Mouse (Mus musculus) lung, embryonic 15.5 days (tissue): ENCODE data around the gene Zcchc24. TPM values are rescaled to one million over a fixed set of nuclear protein-coding genes. Genes with fewer than 3 reads are reported as not detected.
A peak's percentile ranks its signal among the peaks of the same experiment; 100 is the strongest.

Experiments
- ATAC-seq: fragments of 200-750 bp; cut with Nextera tagmentation; 2 replicates; pipeline ENCODE4 v1.8.0; 2017; ENCODE audit warnings: moderate number of reproducible peaks, borderline replicate concordance; ENCODE audit not compliant: low FRiP score, low TSS enrichment; ENCODE audit errors: extremely low read depth
- H3K27ac ChIP-seq: fragments of 300-500 bp; sonication (generic); 2 replicates; pipeline ENCODE4 v1.5.1; 2015; ENCODE audit warnings: moderate library complexity, mild to moderate bottlenecking, inconsistent platforms
- H3K27me3 ChIP-seq: fragments of 300-500 bp; sonication (generic); 2 replicates; pipeline ENCODE4 v1.6.1; 2015; ENCODE audit warnings: inconsistent platforms
- H3K36me3 ChIP-seq: fragments of 300-500 bp; sonication (generic); 2 replicates; pipeline ENCODE4 v1.6.1; 2015; ENCODE audit warnings: inconsistent platforms
- H3K4me1 ChIP-seq: fragments of 300-500 bp; sonication (generic); 2 replicates; pipeline ENCODE4 v1.6.1; 2015; ENCODE audit warnings: inconsistent platforms
- H3K4me2 ChIP-seq: fragments of 300-500 bp; sonication (generic); 2 replicates; pipeline ENCODE4 v1.6.1; 2015; ENCODE audit warnings: inconsistent platforms, mild to moderate bottlenecking, moderate library complexity
- H3K4me3 ChIP-seq: fragments of 300-500 bp; sonication (generic); 2 replicates; pipeline ENCODE4 v1.5.1; 2015; ENCODE audit warnings: mild to moderate bottlenecking, inconsistent platforms
- H3K9ac ChIP-seq: fragments of 300-500 bp; sonication (generic); 2 replicates; pipeline ENCODE4 v1.6.1; 2015; ENCODE audit warnings: inconsistent platforms
- H3K9me3 ChIP-seq: fragments of 300-500 bp; sonication (generic); 2 replicates; pipeline ENCODE4 v1.6.1; 2016; ENCODE audit warnings: inconsistent platforms
- WGBS: fragments of 180-500 bp; shearing (Covaris S2); methylation state at CpG from one replicate; pipeline ENCODE4 v1.1.7; 2015; 5-methylcytosine and 5-hydroxymethylcytosine counted together
- polyA plus RNA-seq: library from polyadenylated mRNA; unstranded; fragments of >200 nt; fragmentation: Nextera tagmentation; extraction: Ambion mirVana; gene quantifications from 2 replicates; pipeline ENCODE4 v1.2.1, GENCODE M21; 2015

The Zcchc24 gene
- polyA plus RNA-seq, 1 experiment from 2014 or later: 22.4 TPM

DNA sequence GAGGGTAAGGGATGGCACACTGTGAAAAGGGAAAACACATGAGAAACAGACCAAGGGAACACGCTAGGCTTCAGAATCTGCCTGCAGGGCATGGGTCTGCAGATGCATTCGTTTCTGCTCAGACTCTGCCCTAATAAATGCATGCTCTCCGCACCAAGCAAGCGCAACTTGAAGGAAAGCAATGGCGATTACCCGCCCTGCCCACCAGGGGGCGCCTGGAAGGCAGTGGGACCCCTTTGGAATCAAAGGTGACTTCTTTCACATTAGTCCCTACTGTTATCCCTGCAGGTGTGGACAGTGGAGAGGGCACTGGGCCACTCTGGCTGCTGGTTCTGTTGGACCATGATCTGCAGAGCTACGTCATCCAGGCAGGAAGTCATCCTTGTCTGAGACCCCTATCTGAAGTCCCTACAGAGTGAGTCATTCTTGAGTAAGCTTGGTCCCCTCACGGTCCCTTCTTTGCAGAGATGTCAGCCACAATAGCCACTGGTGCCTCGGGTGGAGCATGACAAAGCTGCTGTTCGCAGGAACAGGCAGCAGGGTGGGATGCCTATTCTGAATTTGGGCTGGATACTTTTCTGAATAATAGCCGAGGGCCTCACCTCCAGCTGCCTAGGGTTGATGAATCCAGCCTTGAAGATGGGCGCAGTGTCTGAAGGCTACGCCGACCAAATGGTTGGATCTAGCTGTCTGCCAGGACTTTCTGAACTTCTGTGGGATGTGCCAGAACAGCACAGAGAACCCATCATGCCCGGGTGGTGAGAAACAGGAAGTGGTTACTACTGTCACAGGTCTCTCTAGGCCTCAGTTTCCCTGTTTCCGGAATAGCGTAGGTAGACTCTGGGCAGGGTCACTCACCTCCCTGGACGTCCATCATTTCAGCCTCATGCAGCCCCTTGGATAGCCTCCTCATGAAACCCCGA lies 42.4 kb downstream of the Zcchc24 start:
- Histone ChIP-seq H3K4me1 (peaks cover 33% of the 10 kb centered on the region), H3K27me3 (no peaks in the 10 kb centered on the region), H3K9ac (no peak overlapping the region), H3K27ac (0 out of 2 replicates have a peak overlapping the region, but pooled peaks have one; percentile 68), H3K36me3 (no peaks in the 10 kb centered on the region), H3K4me3 (no peak overlapping the region), H3K9me3 (no peaks in the 10 kb centered on the region), H3K4me2 (no peak overlapping the region)
- WGBS: 57% methylated on average over 20 of the region's 20 CpGs
- no peak for ATAC-seq

DNA sequence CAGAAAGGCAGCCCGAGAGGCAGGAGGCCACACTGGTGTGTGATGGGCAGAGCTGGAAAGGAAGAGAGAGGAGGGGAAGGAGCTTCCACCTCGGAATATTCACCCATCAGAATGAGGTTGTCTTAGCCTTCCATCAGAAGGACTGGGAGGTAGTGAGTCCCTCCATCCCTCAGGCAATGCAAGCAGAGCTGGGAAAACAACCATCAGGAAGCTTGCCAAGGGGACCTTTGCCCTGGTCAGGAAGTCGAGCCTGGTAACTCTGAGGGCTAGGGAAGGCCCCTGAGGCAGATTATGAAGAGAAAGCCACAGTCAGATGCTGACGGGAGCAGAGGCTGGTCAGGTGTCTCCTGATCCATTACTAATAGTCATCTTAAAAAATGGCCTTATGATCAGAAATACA lies 43.1 kb downstream of the Zcchc24 start:
- H3K4me3 ChIP-seq: no peak overlapping the region
- H3K27me3 ChIP-seq: no peaks in the 10 kb centered on the region
- H3K9ac ChIP-seq: no peak overlapping the region
- peak overlapping the region; percentile 68 for H3K27ac ChIP-seq
- H3K4me2 ChIP-seq: no peak overlapping the region
- no peaks in the 10 kb centered on the region for H3K9me3 ChIP-seq
- H3K4me1 ChIP-seq: peaks cover 33% of the 10 kb centered on the region
- H3K36me3 ChIP-seq: no peaks in the 10 kb centered on the region
- 30% methylated on average over 4 of the region's 4 CpGs for WGBS
- peak; percentile 25; the same call in 1 of the 2 replicates for ATAC-seq

DNA sequence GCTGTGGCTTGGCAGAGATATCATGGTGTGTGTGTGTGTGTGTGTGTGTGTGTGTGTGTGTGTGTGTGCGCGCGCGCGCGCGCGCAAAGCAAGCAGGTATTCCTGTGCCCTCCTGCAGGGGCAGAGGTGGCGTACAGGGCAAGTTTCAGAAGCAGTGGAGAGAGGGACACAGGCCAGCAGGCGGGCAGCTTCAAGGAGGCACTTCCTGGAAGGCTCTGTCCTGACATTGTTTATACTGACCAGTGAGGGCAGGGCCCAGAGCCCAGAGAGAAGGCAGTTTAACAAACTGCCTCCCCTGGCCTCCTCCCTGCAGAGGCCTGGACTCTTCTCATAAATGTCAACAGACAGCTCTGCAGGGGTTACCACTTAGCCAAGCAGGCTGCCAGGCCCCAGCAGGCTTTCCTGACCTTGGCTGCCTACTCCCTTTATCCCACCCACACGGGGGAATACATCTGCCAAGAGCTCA lies 43.8 kb downstream of the Zcchc24 start:
- peak overlapping the region; percentile 68 for H3K27ac ChIP-seq
- no peaks in the 10 kb centered on the region for H3K9me3 ChIP-seq
- H3K27me3 ChIP-seq: no peaks in the 10 kb centered on the region
- no peak overlapping the region for H3K4me3 ChIP-seq
- ATAC-seq: peak; percentile 90
- no peak overlapping the region for H3K4me2 ChIP-seq
- H3K4me1 ChIP-seq: peaks cover 33% of the 10 kb centered on the region
- no peak overlapping the region; the same call in 1 of the 2 replicates for H3K9ac ChIP-seq
- WGBS: 38% methylated on average over 11 of the region's 11 CpGs
- no peaks in the 10 kb centered on the region for H3K36me3 ChIP-seq

DNA sequence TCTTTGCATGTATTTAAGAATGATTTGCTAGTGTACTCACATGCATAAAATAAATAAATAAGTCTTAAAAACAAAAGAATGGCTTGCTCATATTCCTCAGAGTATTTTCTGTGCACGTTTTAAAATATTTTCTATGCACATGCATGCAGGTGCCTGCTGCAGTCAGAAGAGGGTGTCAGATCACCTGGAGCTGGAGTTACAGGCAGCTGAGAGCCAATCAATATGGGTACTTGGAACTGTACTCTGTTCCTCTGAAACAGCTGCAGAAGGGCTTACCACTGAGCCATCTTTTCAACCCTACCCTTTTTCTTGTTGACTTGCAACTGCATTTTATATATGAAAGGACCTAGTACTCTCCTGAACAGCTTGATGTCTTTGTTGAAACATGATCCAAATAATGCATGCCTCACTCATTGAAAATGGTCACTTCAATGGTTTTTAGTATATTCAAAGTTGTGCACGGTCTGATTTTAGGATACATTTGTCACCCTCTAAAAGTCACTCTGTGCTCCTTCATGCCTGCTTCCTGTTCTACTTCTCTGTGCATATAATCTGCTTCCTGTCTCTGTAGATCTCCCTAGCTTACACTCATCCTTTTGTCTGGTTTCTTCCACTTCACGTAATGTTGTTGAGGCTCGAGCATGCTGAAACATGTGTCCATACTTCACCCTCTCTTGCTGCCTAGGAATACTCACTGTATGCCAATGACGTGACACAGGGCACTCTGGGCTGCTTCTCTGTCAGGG lies 47.7 kb downstream of the Zcchc24 start:
- Histone ChIP-seq H3K4me2 (no peak overlapping the region), H3K27me3 (no peaks in the 10 kb centered on the region), H3K9me3 (no peaks in the 10 kb centered on the region), H3K27ac (no peak overlapping the region), H3K9ac (no peak overlapping the region), H3K36me3 (no peaks in the 10 kb centered on the region), H3K4me1 (peaks cover 52% of the 10 kb centered on the region), H3K4me3 (no peak overlapping the region)
- 73% methylated on average over 5 of the region's 5 CpGs for WGBS
- no peak for ATAC-seq

DNA sequence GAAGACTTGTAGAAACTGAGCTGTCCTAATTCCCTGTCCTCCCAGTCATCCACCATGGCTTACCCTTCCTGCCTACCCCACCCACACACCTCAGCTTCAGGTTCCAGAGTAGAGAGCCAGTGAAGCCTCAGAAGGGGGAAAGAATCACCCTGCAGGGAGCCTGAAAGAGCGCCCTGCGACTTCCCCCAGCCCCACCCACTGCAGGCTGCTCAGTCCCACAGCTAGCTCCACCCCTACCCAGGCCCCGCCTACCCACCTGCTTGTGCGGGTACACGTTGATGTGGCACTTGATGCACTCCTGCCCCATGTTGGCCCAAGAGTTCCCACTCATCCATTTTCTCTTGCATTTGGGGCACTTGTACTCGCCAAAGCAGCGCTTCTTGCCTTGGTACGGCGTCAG lies 49.5 kb downstream of the Zcchc24 start:
- H3K4me1 ChIP-seq: peaks cover 34% of the 10 kb centered on the region
- peaks cover 5% of the 10 kb centered on the region; the same call in 1 of the 2 replicates for H3K36me3 ChIP-seq
- no peak overlapping the region for H3K9ac ChIP-seq
- 59% methylated on average over 9 of the region's 9 CpGs for WGBS
- no peaks in the 10 kb centered on the region for H3K9me3 ChIP-seq
- H3K27ac ChIP-seq: peak overlapping the region; percentile 81
- H3K4me3 ChIP-seq: no peak overlapping the region
- no peak for ATAC-seq
- no peaks in the 10 kb centered on the region for H3K27me3 ChIP-seq
- no peak overlapping the region for H3K4me2 ChIP-seq

DNA sequence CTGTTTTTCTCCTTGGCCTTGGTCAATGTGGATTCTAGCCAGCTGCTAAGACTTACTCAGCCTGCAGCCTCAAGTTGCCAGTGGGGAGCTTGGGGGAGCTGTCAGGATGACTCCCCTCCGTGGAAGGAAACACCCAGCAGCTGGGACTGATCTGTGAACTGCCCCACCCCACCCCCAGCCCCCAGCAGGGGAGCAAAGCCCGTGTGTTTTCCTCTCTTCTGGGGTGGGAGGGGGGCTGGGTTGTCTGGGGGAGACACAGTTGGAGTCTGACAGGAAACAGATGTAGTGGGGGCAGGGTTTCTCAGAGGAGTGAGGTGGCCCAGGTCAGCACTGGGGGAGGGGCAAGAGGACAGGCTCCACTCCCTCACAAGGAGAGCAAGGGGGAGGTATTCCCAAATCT lies 50.4 kb downstream of the Zcchc24 start:
- Histone ChIP-seq H3K4me3 (no peak overlapping the region), H3K36me3 (peaks cover 5% of the 10 kb centered on the region; the same call in 1 of the 2 replicates), H3K9me3 (no peaks in the 10 kb centered on the region), H3K4me2 (no peak overlapping the region), H3K27ac (peak overlapping the region; percentile 81), H3K27me3 (no peaks in the 10 kb centered on the region), H3K4me1 (peaks cover 30% of the 10 kb centered on the region), H3K9ac (no peak overlapping the region)
- peak; percentile 86 for ATAC-seq
- WGBS: 5% methylated on average over 2 of the region's 2 CpGs

DNA sequence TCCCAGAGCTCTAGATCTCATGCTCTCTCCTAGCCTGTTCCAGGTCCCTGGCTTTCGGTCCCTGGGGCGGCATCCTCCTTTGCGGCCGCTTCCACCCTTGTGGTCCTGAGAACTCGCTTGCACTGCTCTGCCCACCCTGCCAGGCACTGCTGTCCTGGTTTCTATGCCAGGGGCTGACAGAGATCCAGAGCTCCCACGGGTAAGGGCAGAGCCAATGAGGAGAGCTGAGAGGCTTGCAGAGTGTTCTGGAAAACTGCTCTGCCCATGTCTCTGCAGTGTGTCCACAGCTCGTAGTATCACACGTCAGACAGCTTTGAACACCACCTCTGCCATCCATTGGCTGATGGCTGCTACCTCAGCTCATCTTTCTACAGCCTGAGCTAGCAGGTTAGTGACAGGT lies 51.1 kb downstream of the Zcchc24 start:
- Histone ChIP-seq H3K27ac (peak overlapping the region; percentile 81; the same call in 1 of the 2 replicates), H3K4me1 (peaks cover 30% of the 10 kb centered on the region), H3K36me3 (peaks cover 5% of the 10 kb centered on the region; the same call in 1 of the 2 replicates), H3K27me3 (no peaks in the 10 kb centered on the region), H3K4me3 (no peak overlapping the region), H3K4me2 (no peak overlapping the region), H3K9ac (no peak overlapping the region), H3K9me3 (no peaks in the 10 kb centered on the region)
- no peak for ATAC-seq
- 82% methylated on average over 8 of the region's 8 CpGs for WGBS

DNA sequence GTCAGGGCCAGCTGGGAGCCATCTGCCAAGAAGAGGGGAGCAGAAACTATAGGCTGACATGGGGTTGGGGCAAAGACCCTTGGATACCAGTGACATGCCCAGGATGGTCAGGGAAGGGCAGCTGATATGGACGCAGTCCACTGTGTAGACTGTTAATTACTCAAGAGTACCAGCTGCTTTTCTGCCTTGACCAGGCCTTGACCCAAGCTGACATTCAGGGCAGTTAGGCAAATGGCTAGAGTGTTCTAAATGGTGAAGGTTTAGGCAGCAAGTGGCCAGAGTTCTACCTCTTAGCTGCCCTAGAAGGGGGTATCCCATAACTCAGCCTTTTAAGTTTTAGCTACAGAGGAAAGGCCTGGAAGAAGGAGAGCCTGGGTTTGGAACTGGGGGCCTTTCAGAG lies 52.3 kb downstream of the Zcchc24 start:
- ATAC-seq: no peak
- 68% methylated on average over 1 of the region's 1 CpGs for whole genome bisulfite sequencing
- Histone ChIP-seq H3K27me3 (no peaks in the 10 kb centered on the region), H3K4me3 (no peak overlapping the region), H3K9me3 (no peaks in the 10 kb centered on the region), H3K9ac (no peak overlapping the region), H3K4me1 (peaks cover 36% of the 10 kb centered on the region), H3K4me2 (no peak overlapping the region), H3K36me3 (peaks cover 5% of the 10 kb centered on the region; the same call in 1 of the 2 replicates), H3K27ac (no peak overlapping the region)

DNA sequence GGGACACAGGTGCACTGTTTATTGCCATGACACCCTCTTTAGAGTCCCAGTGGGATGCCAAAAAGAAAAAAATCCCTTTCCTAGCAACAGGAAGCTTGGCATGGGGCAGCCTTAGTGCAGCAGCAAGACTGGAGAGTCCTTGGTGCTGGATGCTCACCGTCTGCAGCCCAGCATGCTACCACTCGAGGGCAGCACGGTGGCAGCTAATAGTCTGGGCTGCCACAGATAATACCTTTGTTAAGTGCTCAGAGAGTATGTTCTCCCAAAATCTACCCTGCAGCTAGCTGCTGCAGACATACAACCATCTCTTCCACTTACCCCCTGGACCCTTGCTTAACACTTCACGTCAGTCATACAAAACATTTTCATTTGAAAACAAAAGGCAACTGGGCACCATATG lies 55.4 kb downstream of the Zcchc24 start:
- ATAC-seq: no peak
- no peak overlapping the region for H3K4me2 ChIP-seq
- H3K27me3 ChIP-seq: no peaks in the 10 kb centered on the region
- H3K9ac ChIP-seq: no peak overlapping the region
- no peak overlapping the region for H3K4me3 ChIP-seq
- 23% methylated on average over 4 of the region's 4 CpGs for WGBS
- H3K36me3 ChIP-seq: peaks cover 5% of the 10 kb centered on the region; the same call in 1 of the 2 replicates
- H3K4me1 ChIP-seq: peaks cover 53% of the 10 kb centered on the region
- H3K27ac ChIP-seq: no peak overlapping the region
- no peaks in the 10 kb centered on the region for H3K9me3 ChIP-seq

DNA sequence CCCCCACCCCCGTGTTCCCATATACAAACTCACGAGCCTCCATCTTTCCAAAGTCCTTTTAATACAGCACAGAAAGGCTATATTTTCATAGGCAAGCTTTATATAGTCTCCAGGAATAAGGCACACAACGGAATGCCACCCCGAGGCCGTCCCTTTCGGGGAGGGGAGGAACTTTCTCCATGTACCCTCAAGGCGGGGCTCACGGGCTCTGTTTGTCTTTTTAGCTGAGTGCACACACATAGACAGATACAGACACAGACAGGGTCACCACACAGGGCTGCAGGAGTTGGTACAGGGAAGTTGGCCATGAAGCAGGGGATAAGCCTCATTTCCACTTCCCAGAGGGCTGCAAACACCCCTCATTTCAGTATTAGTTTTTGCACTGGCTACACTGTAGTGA lies 57.2 kb downstream of the Zcchc24 start:
- Histone ChIP-seq H3K9ac (no peak overlapping the region), H3K9me3 (no peaks in the 10 kb centered on the region), H3K27ac (peak overlapping the region; percentile 88), H3K36me3 (peaks cover 5% of the 10 kb centered on the region; the same call in 1 of the 2 replicates), H3K4me3 (no peak overlapping the region), H3K4me2 (no peak overlapping the region), H3K27me3 (no peaks in the 10 kb centered on the region), H3K4me1 (peaks cover 48% of the 10 kb centered on the region)
- ATAC-seq: no peak
- WGBS: 17% methylated on average over 8 of the region's 8 CpGs

DNA sequence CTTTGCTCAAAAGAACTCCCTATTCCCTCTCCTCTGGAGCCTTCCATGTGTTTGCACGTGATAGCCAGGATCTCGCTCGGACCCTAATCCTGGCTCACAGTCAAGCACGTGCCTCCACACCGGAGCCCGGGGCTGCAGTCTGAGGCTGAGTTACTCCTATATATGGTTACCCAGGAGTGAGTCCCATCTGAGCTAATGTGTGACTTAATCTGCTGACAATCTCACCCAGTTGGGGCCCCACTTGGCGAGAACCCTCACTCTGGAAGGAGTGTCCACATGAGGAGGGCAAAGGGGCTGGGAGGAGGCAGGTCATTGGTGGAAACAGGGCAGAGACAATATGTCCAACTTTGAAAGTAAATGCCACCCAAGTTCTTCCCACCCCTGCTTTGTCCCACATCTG lies 57.7 kb downstream of the Zcchc24 start:
- no peak for ATAC-seq
- 20% methylated on average over 7 of the region's 7 CpGs for WGBS

More for the DNA sequence above, 57.7 kb downstream of the Zcchc24 start:
- Histone ChIP-seq H3K36me3 (peaks cover 5% of the 10 kb centered on the region; the same call in 1 of the 2 replicates), H3K9me3 (no peaks in the 10 kb centered on the region), H3K4me2 (no peak overlapping the region), H3K4me1 (peaks cover 45% of the 10 kb centered on the region), H3K9ac (no peak overlapping the region), H3K27ac (peak overlapping the region; percentile 88), H3K27me3 (no peaks in the 10 kb centered on the region), H3K4me3 (no peak overlapping the region)
